Mouse (Mus musculus) kidney, adult 2 months (tissue): Measurements from ENCODE around the gene Rbp7.

Experiments used
- CTCF ChIP-seq: fragments of 200-500 bp; conservative IDR thresholded peaks from 2 replicates; pipeline ENCODE4 v1.5.1; 2011; ENCODE audit warnings: low read depth, mild to moderate bottlenecking, control low read depth, low read length, moderate library complexity, mixed read lengths; ENCODE audit not compliant: insufficient read depth, insufficient read length
- POLR2A ChIP-seq: fragments of 200-500 bp; IDR thresholded peaks from one replicate; pipeline ENCODE4 v1.6.1; 2011; ENCODE audit warnings: low read depth, low read length, control low read depth

- TF ChIP-seq CTCF: no peak
- TF ChIP-seq POLR2A: no peak
These were observed 28.9 kb downstream of the Rbp7 start for GRCm38 (mm10) chr4:149425801-149426292.
